Mouse (Mus musculus) heart, embryonic 11.5 days (tissue): ENCODE results near the gene Abcc9. TPM values are rescaled to one million over a fixed set of nuclear protein-coding genes. Genes with fewer than 3 reads are reported as not detected.

Experiments
- ATAC-seq: fragments of 200-750 bp; cut with Nextera tagmentation; replicated peaks from 2 replicates; pipeline ENCODE4 v1.8.0; 2017; ENCODE audit warnings: moderate library complexity; ENCODE audit not compliant: insufficient number of reproducible peaks, low FRiP score, low TSS enrichment
- H3K27ac ChIP-seq: fragments of 300-500 bp; sonication (generic); 2 replicates; pipeline ENCODE4 v1.5.1; 2014; ENCODE audit warnings: mild to moderate bottlenecking, low read depth, low read length
- H3K27me3 ChIP-seq: fragments of 300-500 bp; sonication (generic); 2 replicates; pipeline ENCODE4 v1.6.1; 2014; ENCODE audit warnings: mild to moderate bottlenecking, low read length, mixed read lengths; ENCODE audit not compliant: control insufficient read depth, insufficient read depth
- H3K36me3 ChIP-seq: fragments of 300-500 bp; sonication (generic); 2 replicates; pipeline ENCODE4 v1.6.1; 2014; ENCODE audit warnings: mild to moderate bottlenecking, low read length, moderate library complexity, mixed read lengths; ENCODE audit not compliant: control insufficient read depth, insufficient read depth
- H3K4me1 ChIP-seq: fragments of 300-500 bp; sonication (generic); 2 replicates; pipeline ENCODE4 v1.6.1; 2014; ENCODE audit warnings: low read length; ENCODE audit not compliant: control insufficient read depth, insufficient read depth
- H3K4me2 ChIP-seq: fragments of 300-500 bp; sonication (generic); 2 replicates; pipeline ENCODE4 v1.6.1; 2014; ENCODE audit warnings: mild to moderate bottlenecking, moderate library complexity
- H3K4me3 ChIP-seq: fragments of 300-500 bp; sonication (generic); 2 replicates; pipeline ENCODE4 v1.5.1; 2014; ENCODE audit warnings: low read depth, low read length
- H3K9ac ChIP-seq: fragments of 300-500 bp; sonication (generic); 2 replicates; pipeline ENCODE4 v1.6.1; 2014; ENCODE audit warnings: mild to moderate bottlenecking, low read depth, low read length, moderate library complexity
- H3K9me3 ChIP-seq: fragments of 300-500 bp; sonication (generic); replicated peaks from 2 replicates; pipeline ENCODE4 v1.6.1; 2016; ENCODE audit warnings: low read length; ENCODE audit not compliant: control insufficient read depth
- WGBS: fragments of 180-500 bp; shearing (Covaris S2); extraction: QIAGEN DNeasy Blood & Tissue Kit; methylation state at CpG from one replicate; pipeline ENCODE4 v1.1.7; 2014; ENCODE audit not compliant: insufficient replicate concordance; 5-methylcytosine and 5-hydroxymethylcytosine counted together
- polyA plus RNA-seq: library from polyadenylated mRNA; unstranded; fragments of >200 nt; fragmentation: Nextera tagmentation; extraction: Ambion mirVana; gene quantifications from 2 replicates; pipeline ENCODE4 v1.2.1, GENCODE M21; 2014

Abcc9 gene
- polyA plus RNA-seq, 1 experiment from 2014 or later = 21.1 TPM

DNA sequence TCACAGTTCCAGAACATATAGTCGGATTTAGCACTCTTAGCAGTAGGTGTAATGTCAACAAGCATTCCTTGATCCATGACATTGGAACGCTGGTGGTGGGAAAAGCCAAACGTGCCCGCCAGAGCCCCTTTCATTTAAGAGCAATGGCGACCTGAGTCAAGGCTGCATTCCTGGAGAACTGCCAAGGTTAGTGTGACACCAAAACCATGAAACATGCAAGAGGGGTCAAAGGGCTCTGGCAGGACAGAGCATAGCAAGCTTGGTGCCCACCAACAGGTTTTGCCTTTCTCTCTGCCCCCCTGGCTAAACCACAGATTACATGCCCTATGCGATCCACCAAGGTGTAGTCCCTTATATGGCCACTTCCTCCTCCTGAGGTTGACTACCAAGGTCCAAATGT is 36.5 kb upstream of the Abcc9 start:
- Histone ChIP-seq H3K4me3 (no peak overlapping the region), H3K9ac (no peak overlapping the region), H3K27ac (no peak overlapping the region), H3K36me3 (no peaks in the 10 kb centered on the region), H3K9me3 (no peaks in the 10 kb centered on the region), H3K27me3 (no peaks in the 10 kb centered on the region), H3K4me1 (0 out of 2 replicates have a peak, but pooled peaks cover 3% of the 10 kb centered on the region), H3K4me2 (no peak overlapping the region)
- ATAC-seq = no peak
- 79% methylated on average over 6 of the region's 6 CpGs for WGBS

DNA sequence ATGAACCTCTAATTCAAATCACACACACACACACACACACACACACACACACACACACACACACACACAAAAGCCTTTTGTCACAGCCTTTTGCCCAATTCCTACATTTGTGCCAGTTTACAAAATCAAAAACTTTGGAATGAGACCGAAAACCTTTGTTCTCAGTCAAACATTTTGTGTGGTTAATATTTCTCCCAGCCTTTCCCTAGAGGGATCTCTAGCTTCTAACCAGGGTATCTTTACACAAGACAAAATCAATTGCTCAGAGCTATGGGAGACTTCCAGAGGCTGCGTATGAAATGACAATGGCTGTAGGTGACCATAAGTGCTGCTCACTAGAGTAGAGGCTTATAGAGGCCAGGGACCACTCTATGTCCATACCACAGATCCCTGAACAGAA is 36.1 kb upstream of the Abcc9 start:
- Histone ChIP-seq H3K9me3 (no peaks in the 10 kb centered on the region), H3K9ac (no peak overlapping the region), H3K27ac (no peak overlapping the region), H3K4me2 (no peak overlapping the region), H3K36me3 (no peaks in the 10 kb centered on the region), H3K4me3 (no peak overlapping the region), H3K4me1 (0 out of 2 replicates have a peak, but pooled peaks cover 3% of the 10 kb centered on the region), H3K27me3 (no peaks in the 10 kb centered on the region)
- WGBS = 82% methylated on average over 2 of the region's 2 CpGs
- ATAC-seq = no peak

DNA sequence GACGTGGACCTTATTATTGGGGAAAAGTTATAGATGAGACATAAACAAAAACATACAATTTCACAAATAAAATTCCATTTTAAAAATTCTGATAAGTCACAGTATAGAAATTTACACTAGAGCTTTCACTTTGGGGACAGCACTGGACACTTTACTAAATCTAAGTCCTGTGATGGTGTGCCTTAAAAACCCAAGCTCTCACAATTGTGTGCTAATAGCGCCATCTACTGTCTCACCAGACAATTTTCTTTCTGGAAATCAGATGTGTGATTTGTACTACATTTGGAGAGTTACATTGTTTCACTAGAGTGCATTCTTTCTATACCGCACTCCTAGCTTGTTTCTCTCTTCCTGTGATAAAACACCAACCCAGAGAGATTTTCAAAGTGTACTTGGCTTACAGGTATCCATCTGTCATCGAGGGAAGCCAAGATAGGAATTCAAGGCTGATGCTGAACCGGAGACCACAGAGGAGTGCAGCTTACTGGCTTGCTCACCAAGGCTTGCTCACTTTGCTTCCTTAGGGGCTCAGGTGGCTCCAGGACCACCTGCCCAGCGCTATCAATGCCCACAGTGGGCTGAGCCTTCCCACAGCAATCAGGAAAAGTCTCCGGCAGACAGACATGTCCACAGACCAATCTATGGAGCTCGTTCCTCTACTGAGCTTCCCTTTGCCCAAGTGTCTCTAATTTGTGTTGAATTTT is 33.3 kb upstream of the Abcc9 start:
- Histone ChIP-seq H3K4me3 (no peak overlapping the region), H3K9me3 (no peaks in the 10 kb centered on the region), H3K27ac (no peak overlapping the region), H3K4me1 (0 out of 2 replicates have a peak, but pooled peaks cover 3% of the 10 kb centered on the region), H3K36me3 (no peaks in the 10 kb centered on the region), H3K27me3 (no peaks in the 10 kb centered on the region), H3K4me2 (no peak overlapping the region), H3K9ac (no peak overlapping the region)
- no peak for ATAC-seq
- WGBS = 48% methylated on average over 8 of the region's 8 CpGs

DNA sequence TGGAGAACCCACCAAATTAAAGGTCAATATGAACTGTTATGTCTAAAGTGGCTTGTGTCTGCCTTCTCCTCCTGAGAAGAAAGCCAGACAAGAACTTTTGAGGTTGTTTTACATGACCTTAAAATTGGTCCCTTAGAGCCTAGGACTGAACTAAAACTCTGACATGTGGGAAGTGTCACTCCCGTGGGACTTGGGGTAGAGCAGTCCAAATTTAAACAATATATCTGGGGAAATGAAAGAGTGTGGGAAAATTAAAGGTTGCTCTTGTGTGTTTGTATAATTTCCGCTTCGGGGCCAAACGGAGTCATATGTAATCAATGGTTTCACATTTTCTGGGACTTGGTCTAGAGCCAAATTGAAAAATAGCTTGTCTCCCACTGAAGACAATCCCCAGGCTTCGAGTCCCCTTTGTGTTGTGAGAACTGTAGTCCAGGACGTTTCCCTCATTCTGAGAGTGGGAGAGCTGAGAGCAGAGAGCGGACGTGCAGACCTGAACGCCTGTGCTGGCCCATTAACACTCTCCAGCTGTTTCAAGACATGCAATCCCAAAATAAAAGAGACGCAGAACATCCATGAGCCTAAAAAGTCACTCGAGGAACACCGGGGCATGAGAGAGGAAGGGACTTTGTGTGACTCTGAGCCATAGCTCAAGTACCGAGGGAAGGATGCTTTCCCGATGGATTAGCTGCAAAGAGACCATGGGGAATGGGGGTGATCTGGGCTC is 30.6 kb upstream of the Abcc9 start:
- ATAC-seq = no peak
- Histone ChIP-seq H3K9me3 (no peaks in the 10 kb centered on the region), H3K4me3 (no peak overlapping the region), H3K4me1 (0 out of 2 replicates have a peak, but pooled peaks cover 2% of the 10 kb centered on the region), H3K9ac (no peak overlapping the region), H3K4me2 (no peak overlapping the region), H3K36me3 (no peaks in the 10 kb centered on the region), H3K27me3 (no peaks in the 10 kb centered on the region), H3K27ac (no peak overlapping the region)
- 68% methylated on average over 14 of the region's 14 CpGs for WGBS

DNA sequence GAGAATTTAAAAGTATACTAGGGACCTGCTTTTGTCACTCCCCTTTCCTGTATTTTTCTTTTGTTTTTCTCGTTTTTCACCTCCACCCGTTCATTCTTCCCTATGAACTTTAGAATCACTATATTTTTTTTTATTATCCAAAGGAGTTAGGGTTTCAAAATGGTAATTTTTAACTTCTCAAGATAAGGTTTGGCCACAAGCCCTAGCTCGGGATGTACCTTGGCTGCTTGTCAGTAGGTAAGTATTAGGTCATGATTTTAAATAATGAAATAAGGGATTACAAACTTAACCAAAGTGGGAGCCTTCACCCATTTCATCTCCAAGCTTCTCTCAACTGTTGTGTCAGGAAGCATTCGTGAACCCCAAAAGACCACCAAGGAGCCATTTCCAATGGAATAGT is 23.9 kb upstream of the Abcc9 start:
- no peak overlapping the region for H3K27ac ChIP-seq
- H3K9me3 ChIP-seq = peaks cover 2% of the 10 kb centered on the region; the same call in 1 of the 2 replicates
- H3K9ac ChIP-seq = no peak overlapping the region
- 76% methylated on average over 4 of the region's 4 CpGs for WGBS
- no peak for ATAC-seq
- H3K4me1 ChIP-seq = no peaks in the 10 kb centered on the region
- H3K4me3 ChIP-seq = no peak overlapping the region
- H3K36me3 ChIP-seq = no peaks in the 10 kb centered on the region
- H3K4me2 ChIP-seq = no peak overlapping the region
- H3K27me3 ChIP-seq = no peaks in the 10 kb centered on the region

DNA sequence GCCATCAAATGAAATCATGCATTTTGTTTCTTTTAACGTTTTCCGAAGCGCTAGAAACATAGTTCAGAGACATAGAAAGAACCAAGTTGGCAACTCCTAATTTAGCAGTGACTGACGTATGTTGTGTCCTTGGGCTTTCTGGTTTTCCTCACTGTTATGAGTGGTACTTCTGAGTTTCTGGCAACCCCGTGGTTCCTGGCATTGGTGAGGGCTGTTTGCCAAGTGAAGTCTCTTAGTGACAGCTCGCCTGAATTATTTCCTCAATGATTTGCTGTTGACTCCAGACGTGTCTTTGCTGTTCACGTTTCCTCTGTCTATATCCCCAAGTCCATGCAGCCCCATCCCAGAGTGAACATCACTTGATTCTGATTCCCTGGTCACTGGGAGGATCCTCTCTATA is 19.6 kb upstream of the Abcc9 start:
- no peak overlapping the region for H3K9ac ChIP-seq
- WGBS = 84% methylated on average over 8 of the region's 8 CpGs
- H3K4me3 ChIP-seq = no peak overlapping the region
- no peak overlapping the region for H3K27ac ChIP-seq
- no peaks in the 10 kb centered on the region for H3K27me3 ChIP-seq
- ATAC-seq = no peak
- H3K9me3 ChIP-seq = peaks cover 6% of the 10 kb centered on the region
- no peaks in the 10 kb centered on the region for H3K36me3 ChIP-seq
- no peak overlapping the region for H3K4me2 ChIP-seq
- H3K4me1 ChIP-seq = no peaks in the 10 kb centered on the region

DNA sequence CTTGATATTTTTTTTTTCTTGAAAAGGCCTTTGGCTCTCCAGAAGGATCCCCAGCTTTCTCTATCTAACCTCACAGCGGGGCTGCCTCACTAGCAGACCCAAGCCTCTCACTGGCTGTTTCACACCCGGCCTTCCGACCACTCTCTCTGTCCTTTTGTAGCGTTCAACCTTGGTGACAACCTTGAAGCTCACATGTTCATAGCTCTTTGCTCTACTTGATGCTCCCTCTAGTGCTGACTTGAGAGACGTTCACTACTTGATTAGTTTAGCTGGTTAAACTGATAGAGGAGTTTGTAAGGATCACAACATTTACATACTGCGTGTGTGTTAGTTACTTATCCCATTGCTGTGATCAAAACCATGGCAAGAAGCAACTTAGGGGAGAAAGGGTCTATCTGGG is 18.5 kb upstream of the Abcc9 start:
- Histone ChIP-seq H3K4me1 (no peaks in the 10 kb centered on the region), H3K9ac (no peak overlapping the region), H3K27me3 (no peaks in the 10 kb centered on the region), H3K27ac (no peak overlapping the region), H3K4me2 (no peak overlapping the region), H3K36me3 (no peaks in the 10 kb centered on the region), H3K9me3 (peaks cover 6% of the 10 kb centered on the region), H3K4me3 (no peak overlapping the region)
- 48% methylated on average over 6 of the region's 6 CpGs for WGBS
- ATAC-seq = no peak

DNA sequence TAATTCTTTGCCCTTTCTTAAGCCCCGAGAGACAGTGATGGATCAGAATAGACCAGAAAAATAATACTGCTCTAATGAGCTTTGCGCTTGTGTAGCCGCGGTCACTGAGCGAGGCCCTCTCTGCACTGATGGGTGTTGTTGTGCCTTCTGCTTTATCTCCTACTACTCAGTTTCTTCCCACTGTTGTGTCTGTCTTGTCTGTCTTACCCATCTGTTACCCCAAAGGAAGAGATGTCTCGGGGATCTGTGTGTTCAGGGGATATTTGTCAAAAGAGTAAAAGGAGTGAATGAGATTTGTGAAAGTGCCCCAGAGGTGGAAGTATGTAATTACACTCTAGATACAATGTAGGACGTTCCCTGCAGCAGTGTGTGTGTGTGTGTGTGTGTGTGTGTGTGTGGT is 16.1 kb upstream of the Abcc9 start:
- no peaks in the 10 kb centered on the region for H3K36me3 ChIP-seq
- no peak overlapping the region for H3K27ac ChIP-seq
- no peak overlapping the region for H3K4me2 ChIP-seq
- no peaks in the 10 kb centered on the region for H3K4me1 ChIP-seq
- peaks cover 5% of the 10 kb centered on the region for H3K9me3 ChIP-seq
- ATAC-seq = no peak; the same call in 1 of the 2 replicates
- H3K27me3 ChIP-seq = no peaks in the 10 kb centered on the region
- H3K9ac ChIP-seq = no peak overlapping the region
- H3K4me3 ChIP-seq = no peak overlapping the region
- WGBS = 69% methylated on average over 7 of the region's 7 CpGs
